Mouse (Mus musculus) gastrocnemius, postnatal 10 days (tissue): ENCODE data around the gene Irf3. TPM values are rescaled to one million over a fixed set of nuclear protein-coding genes. Genes with fewer than 3 reads are reported as not detected.

Experiments
- DNase-seq: peaks from one replicate; pipeline ENCODE4 v3.0.0; 2021; ENCODE audit warnings: mixed read lengths
- total RNA-seq, 2 experiments: library from RNA; stranded (reverse); gene quantifications; 2 replicates each; pipeline ENCODE4 v1.2.3; 2021

Irf3 gene
- total RNA-seq, 2 experiments from 2014 or later, result 26.5 to 35.8 TPM

GRCm38 (mm10) chr7:44974383-44975116 lies 22.9 kb upstream of the Irf3 start, which contains the start of gene Cpt1c:
TSS of gene Cpt1c (minus strand) at chr7:44974851.
- peak; percentile 84 for DNase-seq

- no peak for DNase-seq
Observed at GRCm38 (mm10) chr7:44975117-44975419, 22.4 kb upstream of the Irf3 start.

DNA sequence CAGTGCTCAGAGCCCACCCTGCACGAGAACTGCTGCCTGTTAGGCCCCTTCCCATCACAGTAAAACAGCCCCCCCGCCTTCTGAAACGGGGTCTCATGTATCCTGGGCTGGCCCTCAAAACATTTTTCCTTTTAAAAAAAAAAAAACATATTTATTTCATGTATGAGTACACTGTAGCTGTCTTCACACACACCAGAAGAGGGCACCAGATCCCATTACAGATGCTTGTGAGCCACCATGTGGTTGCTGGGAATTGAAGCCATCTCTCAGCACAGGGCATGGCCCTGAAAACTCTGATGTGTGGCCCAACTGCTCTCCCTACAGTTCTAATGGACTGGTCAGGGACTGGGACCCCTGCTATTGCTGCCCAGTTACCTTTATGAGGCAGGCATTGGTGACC lies 19.1 kb upstream of the Irf3 start:
- no peak for DNase-seq

- no peak for DNase-seq
Observed at GRCm38 (mm10) chr7:44981539-44981938, 15.9 kb upstream of the Irf3 start.

GRCm38 (mm10) chr7:44983085-44983484 lies 14.4 kb upstream of the Irf3 start:
- DNase-seq, result peak; percentile 93

- no peak for DNase-seq
Observed at GRCm38 (mm10) chr7:44983944-44984832, 13.3 kb upstream of the Irf3 start.

DNA sequence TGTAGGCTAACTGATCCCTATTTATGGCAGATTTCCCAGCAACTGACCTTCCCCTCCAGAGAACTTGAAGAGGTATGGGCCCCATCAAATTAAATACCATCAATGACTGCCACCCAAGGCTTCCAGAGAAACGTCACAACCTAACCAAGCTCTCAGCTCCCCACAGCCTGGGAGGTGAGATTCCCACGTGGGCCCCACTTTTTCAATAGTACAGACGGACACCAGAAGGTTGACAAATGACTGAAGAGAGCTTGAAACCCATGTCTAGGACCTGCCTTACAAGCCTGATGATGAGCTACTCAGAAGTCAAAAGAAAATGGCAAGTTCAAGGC lies 12.6 kb upstream of the Irf3 start:
- DNase-seq, result no peak

DNA sequence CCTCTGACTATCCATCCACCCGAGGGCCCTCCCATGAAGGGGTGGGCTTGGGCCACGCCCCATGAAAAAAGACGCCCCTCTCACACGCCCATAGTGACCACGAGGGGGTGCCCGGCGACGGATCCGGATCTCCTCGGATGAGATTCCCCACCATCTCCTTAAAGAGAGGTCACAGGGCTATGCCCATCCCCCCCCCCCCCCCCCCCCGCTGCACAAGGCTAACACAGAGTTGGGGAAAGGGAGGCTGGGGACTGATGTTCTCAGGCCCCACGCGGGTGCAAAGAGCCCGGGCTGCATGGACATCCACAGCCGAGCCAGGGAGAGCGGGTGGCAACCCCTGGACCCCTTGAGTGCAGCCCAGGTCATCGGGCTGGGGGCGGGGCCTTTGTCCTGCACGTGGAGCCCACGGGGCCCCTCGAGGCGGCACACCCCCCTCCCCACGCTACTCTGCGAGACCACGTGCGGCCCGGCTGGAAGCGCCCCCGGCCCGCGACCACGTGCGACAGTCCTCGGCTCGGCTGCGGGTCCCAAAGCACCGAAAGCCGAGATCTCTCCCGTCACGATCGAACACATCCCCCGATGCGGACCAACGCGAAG lies 11.8 kb upstream of the Irf3 start:
- DNase-seq, result peak; percentile 74

- peak; percentile 91 for DNase-seq
Observed at GRCm38 (mm10) chr7:44986192-44986878, 11.1 kb upstream of the Irf3 start, which contains the start of gene Prmt1. TSS of gene Prmt1 (minus strand) at chr7:44986568.

- no peak for DNase-seq
Observed at GRCm38 (mm10) chr7:44986879-44987718, 10.3 kb upstream of the Irf3 start.

GRCm38 (mm10) chr7:44996672-44997071 lies 776 bp upstream of the Irf3 start:
- DNase-seq, result no peak

DNA sequence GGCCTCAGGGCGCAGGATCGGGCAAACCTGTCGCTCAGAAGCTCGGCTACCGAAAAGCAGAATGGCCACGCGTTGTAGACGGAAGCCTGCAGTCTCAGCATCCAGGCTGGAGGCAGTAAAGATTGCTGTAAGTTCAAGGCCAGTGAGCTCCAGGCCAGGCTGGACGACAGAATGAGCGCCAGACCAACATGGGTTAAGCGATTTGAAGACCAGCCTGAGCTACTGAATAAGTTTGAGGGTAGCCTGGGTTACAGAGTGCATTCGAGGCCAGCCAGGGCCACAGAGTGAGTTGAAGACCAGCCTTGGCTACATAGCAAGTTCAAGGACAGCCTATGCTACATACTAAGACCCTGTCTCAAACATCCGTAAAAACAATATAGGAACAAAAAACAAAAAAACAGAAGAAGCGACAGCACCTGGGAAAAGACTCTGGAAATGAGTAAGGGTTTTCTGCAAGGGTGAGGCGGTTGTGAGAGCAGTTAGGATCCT lies 536 bp downstream of the Irf3 start:
- DNase-seq, result no peak

DNA sequence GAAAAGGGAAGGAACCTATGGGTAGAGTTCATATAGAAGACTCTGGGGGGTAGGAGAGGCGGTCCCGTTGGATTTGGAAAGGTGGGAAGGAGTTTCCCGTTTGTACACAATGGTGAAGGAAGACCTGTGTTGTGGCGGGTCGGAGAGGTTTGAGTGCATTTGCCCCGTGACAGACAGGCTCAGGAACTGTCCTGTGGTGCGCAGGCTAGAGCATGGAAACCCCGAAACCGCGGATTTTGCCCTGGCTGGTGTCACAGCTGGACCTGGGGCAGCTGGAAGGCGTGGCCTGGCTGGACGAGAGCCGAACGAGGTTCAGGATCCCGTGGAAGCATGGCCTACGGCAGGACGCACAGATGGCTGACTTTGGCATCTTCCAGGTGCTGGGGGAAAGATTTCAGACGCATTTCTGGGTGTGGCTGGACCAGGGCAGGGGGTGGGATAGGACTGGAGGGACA lies 1.1 kb downstream of the Irf3 start, which contains the start of gene Bcl2l12:
Gene Bcl2l12, minus strand, starts transcription at position 212 of the 455 bp plus-strand sequence.
- DNase-seq, result peak; percentile 70

DNA sequence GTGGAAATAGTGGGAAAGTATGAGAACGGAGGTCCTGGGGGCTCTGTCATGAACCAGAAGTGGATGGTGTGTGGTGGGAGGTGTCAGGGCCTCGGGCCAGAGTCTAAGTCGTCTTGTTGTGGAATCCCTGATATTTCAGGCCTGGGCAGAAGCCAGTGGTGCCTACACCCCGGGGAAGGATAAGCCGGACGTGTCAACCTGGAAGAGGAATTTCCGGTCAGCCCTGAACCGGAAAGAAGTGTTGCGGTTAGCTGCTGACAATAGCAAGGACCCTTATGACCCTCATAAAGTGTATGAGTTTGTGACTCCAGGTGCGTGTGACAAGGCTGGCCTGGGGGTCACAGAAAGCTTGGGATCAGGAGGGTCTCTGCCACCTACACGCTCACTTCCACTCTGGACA lies 2.3 kb downstream of the Irf3 start:
- no peak for DNase-seq

- no peak for DNase-seq
Observed at GRCm38 (mm10) chr7:45000539-45001114, 3.2 kb downstream of the Irf3 start.

DNA sequence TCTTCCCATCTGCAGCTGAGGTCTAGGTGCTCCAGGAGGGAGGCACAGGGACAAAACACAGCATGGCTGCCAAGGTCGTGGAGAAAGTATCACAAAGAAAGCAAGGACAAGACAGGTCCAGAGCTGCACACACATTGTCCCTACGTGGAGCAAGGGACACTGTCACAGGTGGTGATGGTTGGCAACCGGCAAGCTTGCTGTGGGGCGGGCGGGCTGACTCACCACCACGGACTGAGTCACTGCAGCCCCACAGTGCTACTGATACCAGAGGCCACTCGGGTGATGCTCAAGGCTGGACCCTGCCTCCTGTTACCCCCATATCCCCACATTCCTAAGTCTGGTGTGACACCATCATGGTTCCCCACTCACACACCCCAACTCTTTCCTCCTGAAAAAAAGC lies 5.0 kb downstream of the Irf3 start:
- no peak for DNase-seq

GRCm38 (mm10) chr7:45004546-45004945 lies 7.1 kb downstream of the Irf3 start:
- DNase-seq, result no peak

GRCm38 (mm10) chr7:45005321-45005992 lies 8.0 kb downstream of the Irf3 start:
- no peak for DNase-seq

GRCm38 (mm10) chr7:45006503-45006902 lies 9.1 kb downstream of the Irf3 start:
- no peak for DNase-seq

- no peak for DNase-seq
Observed at GRCm38 (mm10) chr7:45007141-45007540, 9.7 kb downstream of the Irf3 start.
